Mouse (Mus musculus) skeletal muscle tissue, postnatal 0 days (tissue): Measurements from ENCODE around the gene Tmem184c. TPM values are rescaled to one million over a fixed set of nuclear protein-coding genes. Genes with fewer than 3 reads are reported as not detected.

ENCODE experiments used
- polyA plus RNA-seq: library from polyadenylated mRNA; unstranded; fragments of >200 nt; fragmentation: Nextera tagmentation; extraction: Ambion mirVana; gene quantifications from 2 replicates; pipeline ENCODE4 v1.2.1, GENCODE M21; 2015

Tmem184c gene
- polyA plus RNA-seq: 12.9 and 14.6 TPM in 2 replicates

GRCm38 (mm10) chr8:77610374-77610969 is at the start of gene Tmem184c:
TSS of gene Tmem184c (minus strand) at chr8:77610698.

GRCm38 (mm10) chr8:77549121-77549706 is 61.3 kb downstream of the Tmem184c start, which contains the start of gene Prmt9:
TSS of gene Prmt9 (plus strand) at chr8:77549397.

Other genes with a start within 250 kb of the Tmem184c start
- gene Arhgap10, start 92.7 kb downstream of the Tmem184c start, polyA plus RNA-seq: 47.5 and 50.0 TPM in 2 replicates
- 9.3 and 9.4 TPM in 2 replicates for gene Prmt9, start 61.3 kb downstream of the Tmem184c start, polyA plus RNA-seq
- gene Ednra, start 113.8 kb upstream of the Tmem184c start, polyA plus RNA-seq: 5.9 and 7.7 TPM in 2 replicates